Mouse (Mus musculus): Measurements from ENCODE around the gene Krtcap2. TPM values are rescaled to one million over a fixed set of nuclear protein-coding genes. Genes with fewer than 3 reads are reported as not detected.
A peak's percentile ranks its signal among the peaks of the same experiment; 100 is the strongest.

Gene Krtcap2
- total RNA-seq, 1 experiment from 2014 or later = 61.9 TPM

GRCm38 (mm10) chr3:89296761-89297396, 51.1 kb downstream of the Krtcap2 start:
- no peak for ATAC-seq (replicated peaks; ENCODE audit: insufficient number of reproducible peaks, low FRiP score, low TSS enrichment, poor library complexity, severe bottlenecking)

- ATAC-seq (replicated peaks; ENCODE audit: insufficient number of reproducible peaks, low FRiP score, low TSS enrichment, poor library complexity, severe bottlenecking) = no peak
Measured at GRCm38 (mm10) chr3:89298908-89299307, 53.1 kb downstream of the Krtcap2 start.

GRCm38 (mm10) chr3:89299499-89299898, 53.7 kb downstream of the Krtcap2 start:
- ATAC-seq (replicated peaks; ENCODE audit: insufficient number of reproducible peaks, low FRiP score, low TSS enrichment, poor library complexity, severe bottlenecking) = 0 out of 2 replicates have a peak, but pooled peaks have one; percentile 34

Other genes with a start within 250 kb of the Krtcap2 start
- gene Rusc1, start 152.7 kb upstream of the Krtcap2 start, total RNA-seq (2017) = 15.7 to 30.9 TPM (median 22.4 TPM) in 3 replicates
- gene Gm43738, start 144.9 kb upstream of the Krtcap2 start, total RNA-seq (2017) = not detected in 3 replicates
- 37.2 to 55.7 TPM (median 39.0 TPM) in 3 replicates for gene Fdps, start 144.0 kb upstream of the Krtcap2 start, total RNA-seq (2017)
- gene Pklr, start 109.8 kb upstream of the Krtcap2 start, total RNA-seq (2017) = not detected in 3 replicates
- gene Hcn3, start 85.8 kb upstream of the Krtcap2 start, total RNA-seq (2017) = not detected in 3 replicates
- gene Clk2, start 81.2 kb upstream of the Krtcap2 start, total RNA-seq (2017) = 81.2 to 140 TPM (median 118 TPM) in 3 replicates
- 23.2 to 55.0 TPM (median 23.6 TPM) in 3 replicates for gene Scamp3, start 68.5 kb upstream of the Krtcap2 start, total RNA-seq (2017)
- 4.9 to 45.4 TPM (median 15.8 TPM) in 3 replicates for gene Fam189b, start 62.8 kb upstream of the Krtcap2 start, total RNA-seq (2017)
- 71.9 to 84.9 TPM (median 81.9 TPM) in 3 replicates for gene Gba, start 43.0 kb upstream of the Krtcap2 start, total RNA-seq (2017)
- gene Thbs3, start 30.8 kb upstream of the Krtcap2 start, total RNA-seq (2017) = 0.95 to 2.3 TPM (median 1.8 TPM) in 3 replicates
- 42.5 to 61.0 TPM (median 58.7 TPM) in 3 replicates for gene Mtx1, start 18.9 kb upstream of the Krtcap2 start, total RNA-seq (2017)
- 0.85 to 2.2 TPM (median 0.86 TPM) in 3 replicates for gene Muc1, start 16.9 kb upstream of the Krtcap2 start, total RNA-seq (2017)
- gene Trim46, start 343 bp downstream of the Krtcap2 start, total RNA-seq (2017) = 0.53 to 2.3 TPM in 2 of 3 replicates, not detected in the other
- gene Dpm3, start 13.4 kb downstream of the Krtcap2 start, total RNA-seq (2017) = 67.3 to 102 TPM (median 83.1 TPM) in 3 replicates
- gene Slc50a1, start 24.6 kb downstream of the Krtcap2 start, total RNA-seq (2017) = 58.3 to 94.6 TPM (median 67.9 TPM) in 3 replicates
- 0.38 to 0.39 TPM in 2 of 3 replicates, not detected in the other for gene Efna1, start 35.2 kb downstream of the Krtcap2 start, total RNA-seq (2017)
- not detected in 3 replicates for gene Efna3, start 77.0 kb downstream of the Krtcap2 start, total RNA-seq (2017)
- gene Efna4, start 92.1 kb downstream of the Krtcap2 start, total RNA-seq (2017) = not detected in 3 replicates
- 23.1 to 49.7 TPM (median 33.0 TPM) in 3 replicates for gene Adam15, start 104.0 kb downstream of the Krtcap2 start, total RNA-seq (2017)
- not detected in 3 replicates for gene Dcst2, start 116.0 kb downstream of the Krtcap2 start, total RNA-seq (2017)
- gene Dcst1, start 119.3 kb downstream of the Krtcap2 start, total RNA-seq (2017) = not detected in 3 replicates
- 49.4 to 76.6 TPM (median 51.2 TPM) in 3 replicates for gene Zbtb7b, start 148.8 kb downstream of the Krtcap2 start, total RNA-seq (2017)
- gene Lenep, start 156.8 kb downstream of the Krtcap2 start, total RNA-seq (2017) = 1.4 TPM in 1 of 3 replicates, not detected in the others
- 16.5 to 22.8 TPM (median 22.4 TPM) in 3 replicates for gene Flad1, start 165.9 kb downstream of the Krtcap2 start, total RNA-seq (2017)
- 7.5 to 10.2 TPM (median 8.1 TPM) in 3 replicates for gene Cks1b, start 172.4 kb downstream of the Krtcap2 start, total RNA-seq (2017)
- gene Shc1, start 172.5 kb downstream of the Krtcap2 start, total RNA-seq (2017) = 48.9 to 65.4 TPM (median 58.4 TPM) in 3 replicates
- 11.0 to 18.5 TPM (median 17.6 TPM) in 3 replicates for gene Pygo2, start 184.2 kb downstream of the Krtcap2 start, total RNA-seq (2017)
- 149 to 190 TPM (median 158 TPM) in 3 replicates for gene Pbxip1, start 190.7 kb downstream of the Krtcap2 start, total RNA-seq (2017)
- gene Pmvk, start 208.6 kb downstream of the Krtcap2 start, total RNA-seq (2017) = 18.0 to 23.5 TPM (median 21.0 TPM) in 3 replicates

Measured in monocyte, adult 5-6 weeks (primary cell).